Mouse (Mus musculus) hematopoietic stem cell, adult 5-6 weeks (primary cell): ENCODE results near the gene Kif26b. TPM values are rescaled to one million over a fixed set of nuclear protein-coding genes. Genes with fewer than 3 reads are reported as not detected.
A peak's percentile ranks its signal among the peaks of the same experiment; 100 is the strongest.

Experiments used
- ATAC-seq, 2 experiments: fragments of 125-278 bp in 1 of 2; replicated peaks in 1 of 2; 2 replicates each; pipeline ENCODE4 v1.8.0; 2016 to 2017; ENCODE audit warnings: inconsistent platforms in 2 of 2, mild to moderate bottlenecking in 2 of 2, moderate number of reproducible peaks in 2 of 2, low read depth in 1 of 2, moderate TSS enrichment in 1 of 2; ENCODE audit not compliant: low FRiP score in 2 of 2, poor library complexity in 2 of 2, severe bottlenecking in 2 of 2, insufficient read depth in 1 of 2, low TSS enrichment in 1 of 2
- total RNA-seq: library from RNA; stranded (forward); fragments of 172-1452, 232-1000 nt; gene quantifications from 2 replicates; pipeline ENCODE4 v1.2.3, GENCODE M21; 2017

Kif26b gene
- total RNA-seq, 1 experiment from 2014 or later, result 0.25 TPM

DNA sequence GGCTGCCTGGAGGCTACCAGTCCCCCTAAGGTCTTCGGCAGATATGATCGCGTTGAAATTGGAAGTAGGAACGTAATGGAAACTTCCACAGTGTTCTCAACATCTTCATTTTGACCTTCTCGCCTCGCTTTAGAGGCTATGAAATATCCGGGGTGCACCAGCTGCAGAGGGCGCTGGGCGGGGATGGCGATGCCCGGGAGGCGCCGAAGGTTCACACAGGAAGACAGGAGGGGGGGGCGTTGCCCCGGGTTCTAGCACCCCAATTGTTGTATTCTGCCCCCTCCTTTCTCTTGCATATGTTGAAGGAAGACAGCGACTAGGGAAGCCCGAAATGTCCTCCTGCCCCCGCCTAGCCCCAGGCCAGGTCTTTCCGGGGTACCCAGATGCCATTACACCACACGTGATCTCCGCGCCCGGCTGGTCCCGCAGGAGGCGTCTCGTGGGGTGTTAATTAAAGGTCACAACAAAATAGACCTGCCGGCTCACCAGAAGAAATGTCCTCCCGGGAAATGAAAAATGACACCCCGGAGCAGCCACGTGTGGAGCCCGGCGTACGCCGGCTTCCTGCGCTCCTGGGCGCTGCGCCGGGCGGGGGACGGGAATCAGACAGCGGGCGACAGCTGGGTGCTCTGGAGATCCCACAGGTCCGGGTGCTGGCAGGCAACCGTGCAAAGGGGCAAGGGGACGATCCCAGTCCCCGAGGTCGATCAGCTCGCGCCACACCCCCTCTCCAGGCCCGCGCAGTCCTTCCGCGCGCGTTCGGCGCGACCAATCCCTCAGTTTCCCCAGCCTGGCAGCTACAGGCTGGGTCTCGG is 1.2 kb upstream of the Kif26b start:
- ATAC-seq, result peak; percentile 4 to 12; a peak in 1 of 4 replicates

DNA sequence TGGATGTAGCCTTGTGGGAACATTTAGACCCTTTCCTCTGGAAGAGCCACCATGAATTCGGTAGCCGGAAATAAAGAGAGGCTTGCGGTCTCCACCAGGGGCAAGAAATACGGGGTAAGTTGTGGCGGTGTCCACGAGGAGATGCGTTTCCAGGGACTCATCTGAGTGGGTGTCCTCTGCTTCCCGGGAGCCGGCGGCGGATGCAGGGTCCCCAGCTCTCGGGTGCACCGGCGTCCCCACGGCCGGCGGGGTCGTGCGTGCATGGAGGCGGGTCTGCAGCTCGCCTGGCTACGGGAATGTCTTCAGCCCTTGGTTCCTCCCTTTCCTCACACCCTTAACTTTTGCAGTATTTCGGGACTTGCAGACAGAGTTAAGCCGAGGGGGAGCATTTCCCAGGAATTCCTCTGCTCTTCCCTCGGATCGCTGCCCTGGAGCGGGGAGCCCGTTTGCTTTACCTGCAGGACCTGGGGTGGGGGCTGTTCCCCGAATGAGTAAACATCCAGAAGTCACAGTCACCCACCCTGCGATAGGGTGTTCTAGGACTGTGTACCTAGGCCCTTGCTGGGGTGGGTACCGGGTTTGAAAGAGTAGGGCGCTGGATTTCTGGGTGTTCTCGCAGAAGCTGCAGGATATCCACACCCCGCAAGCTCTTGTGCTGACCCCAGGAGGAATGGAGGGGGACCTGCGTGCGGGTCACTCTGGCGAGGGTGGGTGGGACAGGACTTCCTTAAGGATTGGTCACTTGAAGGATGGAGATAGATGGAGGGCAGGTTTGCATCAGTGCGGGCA is 781 bp downstream of the Kif26b start:
- no peak for ATAC-seq

DNA sequence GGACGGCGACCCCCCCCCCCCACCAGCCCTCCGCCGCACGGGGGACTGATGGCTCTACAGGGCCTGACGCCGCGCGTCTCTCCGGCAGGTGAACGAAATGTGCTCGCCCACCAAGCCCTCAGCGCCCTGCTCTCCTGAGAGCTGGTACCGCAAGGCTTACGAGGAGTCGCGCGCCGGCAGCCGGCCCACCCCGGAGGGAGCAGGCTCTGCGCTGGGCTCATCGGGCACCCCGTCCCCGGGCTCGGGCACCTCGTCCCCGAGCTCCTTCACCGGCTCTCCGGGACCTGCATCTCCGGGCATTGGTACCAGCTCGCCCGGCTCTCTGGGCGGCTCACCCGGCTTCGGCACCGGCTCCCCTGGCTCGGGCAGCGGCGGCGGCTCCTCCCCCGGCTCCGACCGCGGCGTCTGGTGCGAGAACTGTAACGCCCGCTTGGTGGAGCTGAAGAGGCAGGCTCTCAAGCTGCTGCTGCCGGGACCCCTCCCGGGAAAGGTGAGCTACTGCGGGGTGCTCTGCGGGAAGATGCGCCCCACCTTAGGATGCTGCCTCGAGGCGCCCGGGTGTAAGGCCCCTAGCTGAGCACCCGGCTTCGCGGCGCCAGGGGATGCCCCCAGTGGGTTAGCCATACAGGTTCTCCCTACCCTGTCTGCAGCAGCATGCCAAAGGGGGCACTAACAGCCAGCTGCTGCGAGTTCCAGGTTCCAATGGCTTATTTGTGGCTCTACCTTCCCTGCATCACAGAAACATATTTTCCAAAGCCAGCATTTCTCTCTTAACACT is 1.6 kb downstream of the Kif26b start:
- peak; percentile 63 to 77 for ATAC-seq

DNA sequence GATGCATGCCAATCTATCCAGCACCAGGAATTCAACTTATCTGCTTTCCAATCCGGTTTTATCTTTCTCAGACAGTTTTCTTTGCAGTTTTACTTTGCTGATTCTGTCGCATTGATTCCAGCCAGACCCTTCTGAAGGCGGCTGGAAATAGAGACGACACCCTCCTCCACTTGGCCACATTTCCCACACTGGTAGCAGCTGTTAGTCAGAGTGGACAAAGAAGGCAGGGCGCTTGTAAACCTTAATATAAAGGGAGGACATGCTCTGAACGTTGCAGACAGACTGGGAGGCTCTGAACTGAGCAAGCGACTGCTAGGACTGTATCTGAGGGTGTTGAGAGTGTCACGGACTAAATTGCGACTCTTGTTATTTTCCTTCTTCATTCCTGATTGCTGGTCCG is 11.3 kb downstream of the Kif26b start:
- no peak for ATAC-seq

GRCm38 (mm10) chr1:178542415-178542814 is 13.5 kb downstream of the Kif26b start:
- no peak for ATAC-seq

GRCm38 (mm10) chr1:178542990-178543944 is 14.3 kb downstream of the Kif26b start:
- ATAC-seq, result no peak

- peak in 1 of 2 experiments; percentile 25; a peak in 1 of 4 replicates for ATAC-seq
Observed at GRCm38 (mm10) chr1:178544585-178544984, 15.7 kb downstream of the Kif26b start.

DNA sequence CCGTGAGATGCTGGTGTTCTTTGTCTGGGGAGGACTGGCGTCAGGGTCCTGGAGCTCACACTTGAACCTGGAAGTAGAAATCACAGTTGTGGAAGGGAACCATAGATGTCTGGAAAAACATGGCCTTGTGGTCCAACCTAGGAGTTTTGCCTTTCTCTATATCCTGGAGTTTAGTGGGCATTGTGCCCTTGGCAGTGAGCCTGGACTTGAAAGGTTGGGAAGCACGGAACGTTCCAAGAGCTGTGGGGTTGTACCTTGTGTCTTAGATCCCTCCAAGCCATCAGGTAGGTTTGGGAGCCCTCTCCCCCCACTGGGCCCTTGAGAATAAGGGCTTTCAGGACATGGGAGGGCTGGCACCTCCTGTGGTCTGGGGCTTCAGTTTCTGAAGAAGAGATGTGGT is 20.7 kb downstream of the Kif26b start:
- ATAC-seq, result no peak

DNA sequence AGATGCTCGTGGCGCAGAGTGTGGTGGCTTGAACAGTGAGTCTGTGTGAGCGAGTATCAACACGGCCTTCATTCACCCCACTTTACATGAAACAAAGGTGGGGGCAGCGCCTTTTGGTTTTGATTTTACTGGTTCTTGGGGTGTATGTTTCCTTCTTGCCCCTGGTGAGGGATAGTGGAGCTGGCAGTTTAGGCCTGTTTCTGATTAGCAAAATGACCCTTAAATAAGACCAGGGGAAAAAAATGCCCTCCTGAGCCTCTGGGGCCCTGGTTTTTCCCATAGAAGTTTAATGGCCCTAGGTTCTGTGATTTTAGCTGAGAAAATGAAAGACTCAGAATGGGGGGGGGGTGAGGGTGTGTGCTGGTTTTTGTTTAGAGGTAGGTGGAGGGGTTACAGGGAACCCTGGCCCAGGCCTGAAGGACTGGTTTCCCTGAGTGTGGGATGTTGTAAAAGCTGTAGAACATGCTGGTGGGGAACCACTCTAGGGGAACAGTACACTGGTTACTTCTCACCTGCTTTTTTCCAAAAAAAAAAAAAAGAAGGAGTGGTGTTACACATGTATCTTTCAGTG is 21.6 kb downstream of the Kif26b start:
- no peak for ATAC-seq

DNA sequence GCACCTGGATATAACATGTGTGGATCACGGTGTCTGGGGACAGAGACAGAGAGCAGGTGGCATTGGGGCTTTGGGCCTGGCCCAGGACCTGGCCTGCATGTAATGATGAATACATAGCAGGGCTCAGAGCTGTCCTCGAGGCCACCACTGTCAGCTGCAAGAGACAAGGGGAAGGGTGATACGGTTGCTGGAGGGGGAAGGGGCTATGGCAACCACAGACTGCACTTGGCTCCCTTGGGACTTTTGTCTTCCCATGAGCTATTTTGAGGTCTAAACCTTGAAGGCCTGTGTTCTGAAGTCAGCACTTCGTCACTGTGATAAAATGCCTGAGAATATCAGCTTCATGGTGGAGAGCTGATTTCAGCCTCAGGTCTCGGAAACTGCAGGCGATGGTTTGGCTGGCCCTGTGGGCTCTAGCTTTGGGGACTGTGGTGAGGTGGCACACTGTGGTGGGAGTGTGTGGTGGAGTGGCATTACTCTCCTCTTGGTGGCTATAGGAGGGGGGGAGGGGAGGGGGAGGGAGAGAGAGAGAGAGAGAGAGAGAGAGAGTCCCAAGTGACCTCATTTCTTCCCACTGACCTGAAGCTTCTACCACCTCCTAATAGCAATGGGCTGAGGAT is 23.5 kb downstream of the Kif26b start:
- ATAC-seq, result no peak

GRCm38 (mm10) chr1:178552898-178553284 is 24.0 kb downstream of the Kif26b start:
- ATAC-seq, result no peak

- no peak for ATAC-seq
Observed at GRCm38 (mm10) chr1:178556226-178556625, 27.3 kb downstream of the Kif26b start.

DNA sequence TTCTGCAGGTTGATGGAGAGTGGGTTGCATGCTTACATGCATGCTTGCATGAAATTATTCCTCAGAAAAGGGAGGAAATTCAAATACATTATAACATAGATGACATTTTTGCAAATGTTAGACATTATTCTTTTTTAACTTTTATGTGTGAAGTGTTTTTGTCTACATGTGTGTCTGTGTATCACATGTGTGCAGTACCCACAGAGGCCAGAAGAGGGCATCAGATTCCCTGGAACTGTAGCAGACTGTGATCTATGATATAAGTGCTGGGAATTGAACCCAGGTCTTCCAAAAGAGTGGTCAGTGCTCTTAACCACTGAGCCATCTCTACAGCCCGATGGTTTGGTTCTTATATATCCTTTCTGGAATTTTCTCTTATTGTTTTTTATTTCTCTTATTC is 31.1 kb downstream of the Kif26b start:
- no peak for ATAC-seq

DNA sequence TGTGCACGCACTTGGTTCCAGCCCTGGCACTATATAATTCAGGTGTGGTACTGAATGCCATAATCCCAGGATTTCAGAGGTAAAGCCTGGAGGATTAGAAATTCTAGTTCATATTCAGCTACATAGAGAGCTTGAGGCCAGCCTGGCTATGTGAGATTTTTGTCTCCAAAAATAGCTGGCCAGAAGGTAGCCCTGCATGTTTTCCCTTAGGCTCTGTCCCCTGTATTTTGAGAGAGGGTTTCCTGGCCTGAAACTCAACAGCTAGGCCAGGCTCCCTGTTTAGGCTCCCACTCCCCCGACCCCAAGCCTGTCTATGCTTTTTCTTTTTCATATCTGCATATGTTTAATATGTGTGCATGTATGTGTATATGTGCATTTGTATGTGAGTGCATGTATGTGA is 34.9 kb downstream of the Kif26b start:
- no peak for ATAC-seq

- ATAC-seq, result no peak
Observed at GRCm38 (mm10) chr1:178564800-178565199, 35.9 kb downstream of the Kif26b start.
